Mouse (Mus musculus) CH12.LX (cell line): Measurements from ENCODE around the gene Fam19a1.

ENCODE experiments used
- CHD2 ChIP-seq: IDR thresholded peaks from 2 replicates; pipeline ENCODE4 v1.6.1; 2011; ENCODE audit warnings: low read length, improper control_type of control experiment
- CTCF ChIP-seq, 2 experiments: IDR thresholded peaks in 1 of 2; conservative IDR thresholded peaks in 1 of 2; 2 replicates each; pipeline ENCODE4 v1.5.1; 2011 to 2012; ENCODE audit warnings: low read depth in 2 of 2, low read length in 2 of 2, improper control_type of control experiment in 1 of 2, inconsistent platforms in 1 of 2, mild to moderate bottlenecking in 1 of 2, moderate library complexity in 1 of 2
- ELF1 ChIP-seq: IDR thresholded peaks from 2 replicates; pipeline ENCODE4 v1.6.1; 2014; ENCODE audit warnings: low read depth, mild to moderate bottlenecking, inconsistent platforms, low read length, improper control_type of control experiment
- EP300 ChIP-seq: IDR thresholded peaks from 2 replicates; pipeline ENCODE4 v1.6.1; 2011; ENCODE audit warnings: low read length, improper control_type of control experiment
- JUND ChIP-seq: conservative IDR thresholded peaks from 2 replicates; pipeline ENCODE4 v1.6.1; 2011; ENCODE audit warnings: low read depth, low read length, improper control_type of control experiment
- MAFK ChIP-seq: IDR thresholded peaks from 2 replicates; pipeline ENCODE4 v1.6.1; 2011; ENCODE audit warnings: low read length, improper control_type of control experiment; ENCODE audit not compliant: insufficient replicate concordance
- MYC ChIP-seq: IDR thresholded peaks from 2 replicates; pipeline ENCODE4 v1.6.1; 2011; ENCODE audit warnings: low read depth, mild to moderate bottlenecking, improper control_type of control experiment, low read length
- POLR2A ChIP-seq: IDR thresholded peaks from 2 replicates; pipeline ENCODE4 v1.6.1; 2011; ENCODE audit warnings: low read depth, mild to moderate bottlenecking, improper control_type of control experiment, low read length

DNA sequence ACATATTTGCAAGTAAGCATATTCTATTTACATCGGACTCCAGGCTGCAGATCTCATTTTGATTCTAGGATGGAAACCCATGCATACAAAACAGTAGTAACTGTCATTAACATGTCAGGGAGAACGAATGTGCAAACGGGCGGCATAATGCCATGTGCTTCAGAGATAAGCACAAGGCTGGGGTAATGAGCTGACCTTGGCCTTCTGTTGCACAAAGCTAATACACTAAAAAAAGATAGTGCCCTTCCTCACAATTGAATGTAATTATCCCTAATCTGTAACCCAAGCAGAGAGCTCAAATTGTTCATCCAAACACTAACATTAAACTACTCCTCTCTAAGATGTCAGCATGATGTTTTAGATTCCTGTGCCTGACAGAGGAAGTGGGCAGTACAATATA, 173.3 kb downstream of the Fam19a1 start:
- TF ChIP-seq MAFK (no peak), EP300 (no peak), POLR2A (no peak), JUND (no peak), CHD2 (no peak), CTCF (conservative IDR thresholded peaks at IDR 0.05 in 1 of 2, IDR thresholded peaks at IDR 0.05 in 1 of 2; ENCODE audit: low read depth in 2 of 2, low read length in 2 of 2) (no peak), MYC (no peak), ELF1 (no peak)
